In the genomic region with DNA sequence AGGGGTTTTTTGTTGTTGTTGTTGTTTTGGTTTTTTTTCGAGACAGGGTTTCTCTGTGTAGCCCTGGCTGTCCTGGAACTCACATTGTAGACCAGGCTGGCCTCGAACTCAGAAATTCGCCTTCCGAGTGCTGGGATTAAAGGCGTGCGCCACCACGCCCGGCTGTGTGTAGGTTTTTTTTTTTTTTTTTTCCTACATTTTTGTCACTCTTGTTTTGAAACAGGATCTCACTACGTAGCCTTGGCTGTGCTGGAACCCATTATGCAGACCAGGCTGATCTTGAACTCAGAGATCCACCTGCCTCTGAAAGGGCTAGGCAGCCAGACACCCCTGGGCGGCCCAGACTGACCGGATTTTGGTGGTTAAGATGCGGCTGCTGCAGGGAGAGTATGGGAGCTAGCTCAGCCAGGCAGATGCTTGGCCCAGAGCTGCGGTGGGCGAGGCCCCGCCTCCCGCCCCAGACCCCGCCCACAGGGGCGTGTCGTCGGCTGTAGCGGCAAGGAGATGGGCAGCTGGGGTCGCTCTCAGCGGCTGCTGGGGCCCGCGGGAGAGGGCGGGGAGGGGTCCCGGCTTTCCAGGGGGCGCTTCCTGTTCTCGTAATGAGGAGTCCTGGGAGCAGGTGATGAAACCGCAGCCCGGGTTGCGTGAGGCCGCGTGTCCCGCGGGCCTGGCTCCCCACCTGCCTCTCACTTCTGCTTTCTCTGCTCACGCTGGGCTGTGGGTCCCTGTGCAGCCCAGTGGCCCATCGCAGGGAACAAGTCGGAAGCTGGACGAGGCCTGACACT, we compare ENCODE assay signal across 8 mouse cellular contexts. TPM values are rescaled to one million over a fixed set of nuclear protein-coding genes. Genes with fewer than 3 reads are reported as not detected.
DNase-seq lines count a peak whose midpoint lies in the region; ATAC-seq lines count a peak whose summit lies in the region.

No protein-coding gene starts in this region.

- 11% methylated on average over 38 of the region's 40 CpGs for WGBS in embryonic facial prominence, embryonic 11.5 days
- 10% methylated on average over 40 of the region's 40 CpGs for WGBS in liver, embryonic 12.5 days (ENCODE audit: insufficient replicate concordance)
- WGBS in stomach, embryonic 14.5 days = 10% methylated on average over 38 of the region's 40 CpGs

- H3K4me1 ChIP-seq in embryonic facial prominence, embryonic 11.5 days (ENCODE audit: control insufficient read depth, insufficient read depth, low read length) = no peaks in the 10 kb centered on the region
- H3K4me1 ChIP-seq in liver, embryonic 12.5 days = peaks cover 21% of the 10 kb centered on the region
- no peaks in the 10 kb centered on the region for H3K4me1 ChIP-seq in stomach, embryonic 14.5 days (ENCODE audit: control insufficient read depth, insufficient read depth, low read length)

- ATAC-seq in embryonic facial prominence, embryonic 11.5 days (replicated peaks; ENCODE audit: insufficient number of reproducible peaks, low FRiP score, low TSS enrichment, low read depth) = peak; percentile 85
- ATAC-seq in liver, embryonic 12.5 days = peak; percentile 81
- peak; percentile 85 for ATAC-seq in stomach, embryonic 14.5 days (ENCODE audit: insufficient number of reproducible peaks, insufficient read depth, low FRiP score, low read depth)

- no peaks in the 10 kb centered on the region for H3K36me3 ChIP-seq in embryonic facial prominence, embryonic 11.5 days (replicated peaks; ENCODE audit: control insufficient read depth, insufficient read depth, low read depth, low read length)
- no peaks in the 10 kb centered on the region for H3K36me3 ChIP-seq in liver, embryonic 12.5 days
- no peaks in the 10 kb centered on the region for H3K36me3 ChIP-seq in stomach, embryonic 14.5 days (ENCODE audit: control insufficient read depth, insufficient read depth, low read length)

- DNase-seq in 3134 (ENCODE audit: extremely low read depth, insufficient read length, low spot score) = peak; percentile 63
- peak; percentile 72 to 82 for DNase-seq in adrenal gland, adult (ENCODE audit: inconsistent age in 2 of 2, low spot score in 1 of 2)
- peak; percentile 88 for DNase-seq in embryonic facial prominence, embryonic 11.5 days (ENCODE audit: low spot score)
- peak; percentile 64 to 69 for DNase-seq in heart, adult 18-20 months
- DNase-seq in kidney, adult 18-20 months = peak; percentile 73
- DNase-seq in natural killer cell, adult 2 months (ENCODE audit: low spot score in 2 of 2) = peak; percentile 63 to 81

- H3K27me3 ChIP-seq in embryonic facial prominence, embryonic 11.5 days (ENCODE audit: control insufficient read depth, insufficient read depth, low read length) = no peaks in the 10 kb centered on the region
- H3K27me3 ChIP-seq in liver, embryonic 12.5 days (replicated peaks) = peaks cover 58% of the 10 kb centered on the region
- no peaks in the 10 kb centered on the region for H3K27me3 ChIP-seq in stomach, embryonic 14.5 days (ENCODE audit: control insufficient read depth, insufficient read depth, low read length)

- H3K27ac ChIP-seq in embryonic facial prominence, embryonic 11.5 days (replicated peaks; ENCODE audit: low read depth, low read length) = no peak overlapping the region
- no peak overlapping the region for H3K27ac ChIP-seq in liver, embryonic 12.5 days
- no peak overlapping the region for H3K27ac ChIP-seq in stomach, embryonic 14.5 days (ENCODE audit: low read length)

- peak overlapping the region; percentile 51 for H3K9ac ChIP-seq in embryonic facial prominence, embryonic 11.5 days (replicated peaks; ENCODE audit: low read length)
- H3K9ac ChIP-seq in liver, embryonic 12.5 days = peak overlapping the region; percentile 63
- H3K9ac ChIP-seq in stomach, embryonic 14.5 days (replicated peaks; ENCODE audit: low read depth, low read length) = peak overlapping the region; percentile 21; the same call in 1 of the 2 replicates

- no peaks in the 10 kb centered on the region for H3K9me3 ChIP-seq in embryonic facial prominence, embryonic 11.5 days (replicated peaks; ENCODE audit: control insufficient read depth, low read length)
- no peaks in the 10 kb centered on the region for H3K9me3 ChIP-seq in liver, embryonic 12.5 days (replicated peaks)
- H3K9me3 ChIP-seq in stomach, embryonic 14.5 days (ENCODE audit: control insufficient read depth, low read depth, low read length) = no peaks in the 10 kb centered on the region

- peak overlapping the region; percentile 70 for H3K4me2 ChIP-seq in embryonic facial prominence, embryonic 11.5 days (ENCODE audit: low read depth, low read length)
- H3K4me2 ChIP-seq in liver, embryonic 12.5 days = peak overlapping the region; percentile 95
- H3K4me2 ChIP-seq in stomach, embryonic 14.5 days (replicated peaks; ENCODE audit: low read depth, low read length) = peak overlapping the region; percentile 64

- H3K4me3 ChIP-seq in embryonic facial prominence, embryonic 11.5 days (ENCODE audit: low read depth, low read length) = peak overlapping the region; percentile 42
- H3K4me3 ChIP-seq in liver, embryonic 12.5 days = peak overlapping the region; percentile 65
- peak overlapping the region; percentile 45 for H3K4me3 ChIP-seq in stomach, embryonic 14.5 days (ENCODE audit: low read depth, low read length)

RNA-seq across cellular contexts. Expression of gene Tmem161a, which starts 13.9 kb away (rescaled TPM):
- 26.2 and 29.8 TPM in 2 replicates for polyA plus RNA-seq in embryonic facial prominence, embryonic 11.5 days (2014; fragmentation: Nextera tagmentation; extraction: Ambion mirVana)
- total RNA-seq in heart, adult 18-20 months (2021) = 100 to 1,000 TPM in 1 of 2 experiments, 10 to 100 TPM in 1; 90.1 to 101 TPM
- polyA plus RNA-seq in liver, embryonic 12.5 days (2016; fragmentation: Nextera tagmentation; extraction: Ambion mirVana) = 37.7 and 39.4 TPM in 2 replicates
- 45.3 and 49.4 TPM in 2 replicates for polyA plus RNA-seq in stomach, embryonic 14.5 days (2014; fragmentation: Nextera tagmentation; extraction: Ambion mirVana)

RNA-seq across cellular contexts. Expression of gene Mef2b, which starts 18.8 kb away (rescaled TPM):
- 0.45 and 0.64 TPM in 2 replicates for polyA plus RNA-seq in embryonic facial prominence, embryonic 11.5 days (2014; fragmentation: Nextera tagmentation; extraction: Ambion mirVana)
- under 1 TPM in 1 of 2 experiments, not detected in 1; 0.31 TPM for total RNA-seq in heart, adult 18-20 months (2021)
- 0.23 and 0.36 TPM in 2 replicates for polyA plus RNA-seq in liver, embryonic 12.5 days (2016; fragmentation: Nextera tagmentation; extraction: Ambion mirVana)
- 0.32 TPM in 1 of 2 replicates, not detected in the other for polyA plus RNA-seq in stomach, embryonic 14.5 days (2014; fragmentation: Nextera tagmentation; extraction: Ambion mirVana)

RNA-seq across cellular contexts. Expression of gene Borcs8, which starts 19.0 kb away (rescaled TPM):
- 40.4 and 46.6 TPM in 2 replicates for polyA plus RNA-seq in embryonic facial prominence, embryonic 11.5 days (2014; fragmentation: Nextera tagmentation; extraction: Ambion mirVana)
- 10 to 100 TPM; 17.6 to 28.5 TPM for total RNA-seq in heart, adult 18-20 months (2021)
- polyA plus RNA-seq in liver, embryonic 12.5 days (2016; fragmentation: Nextera tagmentation; extraction: Ambion mirVana) = 25.1 and 28.8 TPM in 2 replicates
- polyA plus RNA-seq in stomach, embryonic 14.5 days (2014; fragmentation: Nextera tagmentation; extraction: Ambion mirVana) = 45.9 and 57.4 TPM in 2 replicates

RNA-seq across cellular contexts. Expression of gene Rfxank, which starts 19.3 kb away (rescaled TPM):
- polyA plus RNA-seq in embryonic facial prominence, embryonic 11.5 days (2014; fragmentation: Nextera tagmentation; extraction: Ambion mirVana) = 17.0 and 18.3 TPM in 2 replicates
- 10 to 100 TPM; 19.8 to 19.9 TPM for total RNA-seq in heart, adult 18-20 months (2021)
- 9.6 and 9.8 TPM in 2 replicates for polyA plus RNA-seq in liver, embryonic 12.5 days (2016; fragmentation: Nextera tagmentation; extraction: Ambion mirVana)
- 12.1 and 20.0 TPM in 2 replicates for polyA plus RNA-seq in stomach, embryonic 14.5 days (2014; fragmentation: Nextera tagmentation; extraction: Ambion mirVana)

RNA-seq across cellular contexts. Expression of gene Nr2c2ap, which starts 27.1 kb away (rescaled TPM):
- 19.2 and 19.5 TPM in 2 replicates for polyA plus RNA-seq in embryonic facial prominence, embryonic 11.5 days (2014; fragmentation: Nextera tagmentation; extraction: Ambion mirVana)
- total RNA-seq in heart, adult 18-20 months (2021) = 1 to 10 TPM; 7.5 to 7.9 TPM
- 30.9 and 33.0 TPM in 2 replicates for polyA plus RNA-seq in liver, embryonic 12.5 days (2016; fragmentation: Nextera tagmentation; extraction: Ambion mirVana)
- polyA plus RNA-seq in stomach, embryonic 14.5 days (2014; fragmentation: Nextera tagmentation; extraction: Ambion mirVana) = 28.5 and 29.1 TPM in 2 replicates
